Mouse (Mus musculus): ENCODE results near the gene Mecom. TPM values are rescaled to one million over a fixed set of nuclear protein-coding genes. Genes with fewer than 3 reads are reported as not detected.

Mecom gene
- polyA plus RNA-seq, 1 experiment = 3.2 TPM

- Histone ChIP-seq H3K4me1 (ENCODE audit: control insufficient read depth, insufficient read depth, low read length) (no peaks in the 10 kb centered on the region), H3K27ac (ENCODE audit: insufficient read depth, low read length) (no peak overlapping the region), H3K4me3 (ENCODE audit: insufficient read depth, low read length) (no peak overlapping the region)
- TF ChIP-seq CTCF (IDR thresholded peaks at IDR 0.05; ENCODE audit: extremely low read depth, insufficient read depth, low read length) (no peak), POLR2A (IDR thresholded peaks at IDR 0.05; ENCODE audit: extremely low read depth, insufficient read depth, low read length) (no peak)
Observed at GRCm38 (mm10) chr3:30192294-30193007, 355.4 kb downstream of the Mecom start.

DNA sequence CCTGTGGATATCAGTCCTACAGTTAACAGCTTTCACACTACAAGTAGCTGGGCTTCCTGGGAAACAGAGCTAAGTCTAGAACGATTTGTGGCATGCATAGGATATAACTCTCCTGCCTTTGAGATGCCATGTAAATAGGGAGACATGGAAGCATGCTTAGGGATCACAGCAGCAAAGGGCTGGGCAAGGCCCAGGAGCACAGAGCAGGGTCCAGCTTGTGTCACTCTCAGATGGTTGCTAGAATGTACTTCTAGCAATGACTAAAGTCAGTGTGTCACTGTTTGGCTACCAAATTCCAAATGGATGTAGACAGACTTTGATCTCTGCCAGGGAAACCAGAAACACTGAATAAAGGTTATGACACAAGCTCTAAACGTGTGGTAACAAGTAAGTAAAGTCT is 358.5 kb downstream of the Mecom start:
- Histone ChIP-seq H3K4me1 (ENCODE audit: control insufficient read depth, insufficient read depth, low read length) (no peaks in the 10 kb centered on the region), H3K27ac (ENCODE audit: insufficient read depth, low read length) (no peak overlapping the region), H3K4me3 (ENCODE audit: insufficient read depth, low read length) (no peak overlapping the region)
- no peak for TF ChIP-seq CTCF (IDR thresholded peaks at IDR 0.05; ENCODE audit: extremely low read depth, insufficient read depth, low read length)
- TF ChIP-seq POLR2A (IDR thresholded peaks at IDR 0.05; ENCODE audit: extremely low read depth, insufficient read depth, low read length) = no peak

DNA sequence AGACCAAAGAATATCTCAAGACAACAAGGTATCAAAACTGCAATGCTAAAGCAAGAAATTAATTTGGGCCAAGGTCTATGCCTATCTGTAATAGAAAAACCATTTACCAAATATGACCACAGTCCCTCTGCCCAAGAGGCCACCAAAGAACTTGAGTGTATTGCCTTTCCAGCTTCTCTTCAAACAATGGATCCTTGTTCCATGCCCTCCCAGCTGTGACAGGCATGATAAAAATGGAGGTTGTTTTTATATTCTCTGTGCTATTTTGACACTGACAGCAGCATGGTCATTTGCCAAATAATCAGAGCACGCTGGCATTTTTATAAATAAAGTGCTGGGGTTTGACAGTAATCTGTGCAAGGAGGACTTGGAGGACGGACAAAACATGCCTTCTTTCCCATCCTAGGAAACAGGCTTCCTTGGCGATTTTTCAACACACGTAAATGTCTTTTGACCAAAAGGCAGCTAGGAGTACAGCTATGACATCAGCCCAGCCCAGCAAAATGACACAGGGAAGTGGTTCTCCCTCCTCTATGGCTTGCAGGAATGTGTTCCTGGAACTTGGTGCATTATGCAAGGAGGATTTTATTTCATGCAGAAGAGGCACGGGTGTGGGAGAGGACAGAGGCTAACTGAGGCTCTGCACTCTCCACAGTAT is 359.9 kb downstream of the Mecom start:
- Histone ChIP-seq H3K27ac (ENCODE audit: insufficient read depth, low read length) (no peak overlapping the region), H3K4me3 (ENCODE audit: insufficient read depth, low read length) (no peak overlapping the region), H3K4me1 (ENCODE audit: control insufficient read depth, insufficient read depth, low read length) (no peaks in the 10 kb centered on the region)
- TF ChIP-seq POLR2A (IDR thresholded peaks at IDR 0.05; ENCODE audit: extremely low read depth, insufficient read depth, low read length) (no peak), CTCF (IDR thresholded peaks at IDR 0.05; ENCODE audit: extremely low read depth, insufficient read depth, low read length) (no peak)

GRCm38 (mm10) chr3:30181807-30182481 is 365.9 kb downstream of the Mecom start:
- TF ChIP-seq CTCF (IDR thresholded peaks at IDR 0.05; ENCODE audit: extremely low read depth, insufficient read depth, low read length) (no peak), POLR2A (IDR thresholded peaks at IDR 0.05; ENCODE audit: extremely low read depth, insufficient read depth, low read length) (no peak)
- Histone ChIP-seq H3K4me3 (ENCODE audit: insufficient read depth, low read length) (no peak overlapping the region), H3K27ac (ENCODE audit: insufficient read depth, low read length) (no peak overlapping the region), H3K4me1 (ENCODE audit: control insufficient read depth, insufficient read depth, low read length) (no peaks in the 10 kb centered on the region)

DNA sequence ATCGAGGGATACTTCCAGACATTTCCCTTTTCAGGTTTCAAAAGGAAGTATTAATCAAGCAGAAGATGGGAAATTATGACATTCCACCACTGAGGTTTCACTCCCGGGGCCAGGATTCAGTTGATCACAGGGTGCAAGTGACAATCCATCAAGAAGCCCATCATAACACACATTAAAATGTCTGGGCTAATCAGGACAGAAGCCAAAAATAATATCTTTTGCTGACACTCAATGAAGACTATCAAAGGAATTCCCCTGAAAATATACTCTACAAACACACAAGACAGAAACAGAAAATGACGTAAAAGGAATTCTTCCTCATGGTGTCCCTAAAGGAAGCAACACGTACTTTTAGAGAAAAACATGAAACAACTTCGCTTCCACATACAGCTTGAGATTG is 371.2 kb downstream of the Mecom start:
- no peak overlapping the region for H3K27ac ChIP-seq (ENCODE audit: insufficient read depth, low read length)
- no peaks in the 10 kb centered on the region for H3K4me1 ChIP-seq (ENCODE audit: control insufficient read depth, insufficient read depth, low read length)
- TF ChIP-seq CTCF (IDR thresholded peaks at IDR 0.05; ENCODE audit: extremely low read depth, insufficient read depth, low read length) = no peak
- TF ChIP-seq POLR2A (IDR thresholded peaks at IDR 0.05; ENCODE audit: extremely low read depth, insufficient read depth, low read length) = no peak

DNA sequence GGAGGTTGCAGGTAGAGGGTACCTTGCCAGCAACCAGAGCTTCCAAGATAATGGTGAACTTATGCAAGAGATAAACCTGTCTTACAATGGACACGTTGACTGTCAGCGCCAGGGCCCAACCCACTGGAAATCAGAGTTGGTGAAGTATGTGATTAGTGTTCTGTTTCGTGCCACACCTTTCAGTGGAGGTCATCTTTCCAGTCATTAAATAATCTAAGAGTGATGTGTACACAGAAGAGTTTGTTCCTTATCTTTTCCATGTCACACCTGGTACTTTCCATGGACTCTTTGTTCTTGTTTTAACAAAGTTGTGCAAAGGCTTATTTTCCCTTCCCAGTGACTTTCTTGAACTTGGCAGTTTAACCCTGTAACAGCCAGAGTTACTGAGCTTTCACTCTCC is 374.0 kb downstream of the Mecom start:
- Histone ChIP-seq H3K4me3 (ENCODE audit: insufficient read depth, low read length) (no peak overlapping the region), H3K4me1 (ENCODE audit: control insufficient read depth, insufficient read depth, low read length) (no peaks in the 10 kb centered on the region), H3K27ac (ENCODE audit: insufficient read depth, low read length) (no peak overlapping the region)
- TF ChIP-seq CTCF (IDR thresholded peaks at IDR 0.05; ENCODE audit: extremely low read depth, insufficient read depth, low read length) (no peak), POLR2A (IDR thresholded peaks at IDR 0.05; ENCODE audit: extremely low read depth, insufficient read depth, low read length) (no peak)

More for the DNA sequence above, 371.2 kb downstream of the Mecom start:
- H3K4me3 ChIP-seq (ENCODE audit: insufficient read depth, low read length) = no peak overlapping the region

- H3K4me1 ChIP-seq (ENCODE audit: control insufficient read depth, insufficient read depth, low read length) = no peaks in the 10 kb centered on the region
Observed at GRCm38 (mm10) chr3:30168396-30169186, 379.2 kb downstream of the Mecom start.

DNA sequence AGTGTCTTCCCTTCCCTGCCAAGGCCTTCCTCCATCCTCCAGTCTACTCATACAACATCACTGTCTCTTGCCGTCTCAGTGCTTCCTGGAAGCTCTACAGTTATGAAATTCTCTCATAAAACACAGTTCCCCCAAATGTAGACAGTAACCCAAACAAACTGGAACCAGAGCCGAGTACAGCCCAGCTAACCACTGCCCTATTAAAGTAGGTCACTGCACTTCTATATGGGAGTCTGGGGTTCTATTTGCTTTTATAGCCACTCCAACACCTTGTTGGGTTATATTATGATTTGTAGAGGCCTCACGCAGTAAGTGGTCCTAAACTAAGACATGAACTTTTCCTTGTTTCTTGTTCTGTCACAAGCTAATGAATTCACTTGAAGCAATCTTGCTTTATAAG is 380.8 kb downstream of the Mecom start:
- Histone ChIP-seq H3K4me3 (ENCODE audit: insufficient read depth, low read length) (no peak overlapping the region), H3K4me1 (ENCODE audit: control insufficient read depth, insufficient read depth, low read length) (no peaks in the 10 kb centered on the region), H3K27ac (ENCODE audit: insufficient read depth, low read length) (no peak overlapping the region)
- TF ChIP-seq CTCF (IDR thresholded peaks at IDR 0.05; ENCODE audit: extremely low read depth, insufficient read depth, low read length) (no peak), POLR2A (IDR thresholded peaks at IDR 0.05; ENCODE audit: extremely low read depth, insufficient read depth, low read length) (no peak)

More at GRCm38 (mm10) chr3:30168396-30169186, 379.2 kb downstream of the Mecom start:
- H3K4me3 ChIP-seq (ENCODE audit: insufficient read depth, low read length) = no peak overlapping the region
- no peak overlapping the region for H3K27ac ChIP-seq (ENCODE audit: insufficient read depth, low read length)
- TF ChIP-seq CTCF (IDR thresholded peaks at IDR 0.05; ENCODE audit: extremely low read depth, insufficient read depth, low read length) (no peak), POLR2A (IDR thresholded peaks at IDR 0.05; ENCODE audit: extremely low read depth, insufficient read depth, low read length) (no peak)

GRCm38 (mm10) chr3:30164834-30165233 is 383.0 kb downstream of the Mecom start:
- TF ChIP-seq CTCF (IDR thresholded peaks at IDR 0.05; ENCODE audit: extremely low read depth, insufficient read depth, low read length) (no peak), POLR2A (IDR thresholded peaks at IDR 0.05; ENCODE audit: extremely low read depth, insufficient read depth, low read length) (no peak)
- Histone ChIP-seq H3K4me1 (ENCODE audit: control insufficient read depth, insufficient read depth, low read length) (no peaks in the 10 kb centered on the region), H3K27ac (ENCODE audit: insufficient read depth, low read length) (no peak overlapping the region), H3K4me3 (ENCODE audit: insufficient read depth, low read length) (no peak overlapping the region)

Data from cortical plate, adult 2 months (tissue).